Mouse (Mus musculus) cerebellum, adult 11-12 months (tissue): Measurements from ENCODE around the gene Aph1c.
"Not testable (repeated sequence)": the region's sequence is repeated elsewhere in the genome, so short reads cannot be mapped to it uniquely, and the experiment has no call there.

Source experiments
- DNase-seq: peaks from one replicate; pipeline ENCODE4 v3.0.0; 2022

Gene Aph1c

GRCm38 (mm10) chr9:66825990-66826389 lies 8.5 kb downstream of the Aph1c start:
- no peak for DNase-seq

DNA sequence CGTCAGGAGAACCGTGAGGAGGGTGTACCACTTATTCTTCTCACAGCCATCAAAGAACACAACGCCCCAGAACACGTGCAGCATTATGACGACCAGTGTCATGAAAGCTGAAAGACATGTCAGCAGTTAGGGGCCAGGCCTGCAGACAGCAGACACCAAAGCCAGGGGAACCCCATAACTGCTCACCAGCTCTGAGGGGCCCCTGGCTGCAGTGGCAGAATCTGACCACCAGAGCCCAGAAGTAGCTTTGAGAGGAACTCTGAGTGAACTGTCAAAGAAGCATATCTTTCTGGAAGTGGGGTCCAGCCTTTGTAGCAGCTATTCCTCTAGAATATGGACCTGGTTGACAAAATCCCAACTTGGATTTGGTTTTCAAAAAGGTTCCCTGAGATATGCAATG lies 12.3 kb downstream of the Aph1c start:
- DNase-seq: not testable (repeated sequence)

DNA sequence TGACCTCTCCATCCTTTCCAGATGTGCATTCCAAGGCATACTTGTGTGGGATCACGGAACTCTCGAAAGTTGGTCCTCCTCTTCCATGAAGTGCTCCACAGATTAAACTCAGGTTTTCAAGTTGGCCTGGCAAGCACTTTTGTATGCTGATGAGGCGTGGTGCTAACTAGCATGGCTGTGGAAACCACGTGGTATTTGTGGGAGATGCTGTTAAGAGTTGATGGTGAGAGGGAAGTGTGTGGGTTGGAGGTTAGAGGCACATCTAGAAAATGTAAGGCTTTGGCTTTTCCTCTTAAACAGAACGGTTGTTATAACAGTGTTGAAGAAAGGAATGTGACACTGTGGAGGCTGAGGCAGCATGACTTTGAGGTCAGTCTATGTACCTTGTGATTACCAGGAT lies 13.5 kb downstream of the Aph1c start:
- DNase-seq: no peak

DNA sequence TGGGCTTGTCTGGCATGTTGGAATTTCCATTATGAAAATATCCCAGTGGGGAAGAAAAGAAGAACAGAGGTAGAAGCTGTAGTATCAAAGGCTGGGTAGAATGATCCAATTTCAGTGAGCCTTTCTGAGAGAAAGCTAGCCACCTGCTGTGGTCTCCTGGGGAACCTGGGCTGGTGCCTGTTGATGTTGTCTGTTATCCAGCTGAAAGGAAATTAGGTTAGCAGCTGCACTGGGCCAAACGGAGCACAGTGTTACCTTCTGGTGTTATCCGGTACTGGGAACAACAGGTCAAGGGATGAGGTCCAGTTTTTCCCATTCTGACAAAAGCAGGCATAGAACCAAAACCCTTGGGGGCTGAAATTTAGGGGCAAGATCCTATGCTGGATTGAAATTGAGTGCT lies 21.1 kb downstream of the Aph1c start:
- DNase-seq: no peak

GRCm38 (mm10) chr9:66805951-66806350 lies 28.6 kb downstream of the Aph1c start:
- not testable (repeated sequence) for DNase-seq

DNA sequence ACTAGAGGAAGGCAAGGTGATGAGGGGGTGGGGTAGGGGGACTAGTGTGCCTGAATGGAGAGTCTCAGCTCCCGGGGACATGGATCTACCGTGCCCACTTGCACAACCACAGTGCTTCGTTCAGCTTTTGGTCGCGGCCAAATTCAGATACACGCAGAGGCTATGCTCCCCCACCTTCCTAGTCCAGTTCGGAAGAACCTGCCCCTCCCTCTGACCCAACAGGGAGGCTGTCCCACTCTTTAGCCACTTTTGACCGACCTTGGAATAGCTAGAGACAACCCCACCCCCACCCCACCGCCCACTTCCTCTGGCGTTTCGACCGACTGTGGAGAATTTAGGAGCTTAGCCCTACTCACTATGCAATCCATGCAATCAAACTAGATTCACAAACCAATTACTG lies 32.6 kb downstream of the Aph1c start:
- DNase-seq: no peak

- no peak for DNase-seq
These were observed 37.8 kb downstream of the Aph1c start, which contains the start of gene Gm10647 for GRCm38 (mm10) chr9:66796739-66797138. TSS of gene Gm10647 (plus strand) at chr9:66797039.

GRCm38 (mm10) chr9:66795464-66796324 lies 38.8 kb downstream of the Aph1c start, which contains the start of gene Aph1b:
TSS of gene Aph1b (minus strand) at chr9:66795490.
- DNase-seq: peak; percentile 99

DNA sequence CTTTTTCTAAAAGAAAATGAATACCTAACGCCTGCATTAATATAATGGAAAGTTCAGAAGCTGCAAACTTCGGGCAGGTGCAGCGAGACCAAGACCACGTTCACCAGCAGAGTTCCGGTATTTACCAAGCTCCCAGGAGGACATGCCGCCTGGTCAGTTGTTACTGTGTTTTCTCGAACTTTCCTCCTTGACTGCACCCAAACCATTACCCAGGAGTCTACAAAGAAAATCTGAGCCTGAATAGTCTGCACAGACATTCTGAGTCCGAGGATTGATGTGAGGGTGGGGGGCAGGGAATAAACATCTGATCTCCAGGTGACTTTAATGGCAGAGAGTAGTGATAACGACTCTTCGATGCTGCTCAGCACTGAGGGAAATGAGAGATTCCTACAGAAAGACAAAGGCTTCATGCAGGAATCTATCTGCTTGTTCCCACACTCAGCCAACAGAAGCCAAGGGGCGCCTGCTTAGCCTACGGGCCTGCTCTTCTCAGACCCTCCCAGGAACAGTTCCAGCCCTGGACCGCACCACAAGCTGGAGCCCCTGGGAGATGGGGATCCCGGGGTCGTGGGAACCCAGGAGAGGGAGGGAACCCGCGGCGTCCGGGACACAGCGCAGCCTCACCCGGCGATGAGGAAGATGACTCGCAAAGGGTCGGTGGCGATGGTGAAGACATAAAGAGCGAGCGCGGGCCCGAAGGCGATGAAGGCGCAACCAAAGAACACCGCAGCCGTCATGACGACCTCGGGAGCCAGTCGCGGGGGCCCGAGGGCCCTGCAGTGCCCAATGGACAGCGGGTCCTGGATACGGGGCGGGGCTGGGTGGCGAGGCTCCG lies 39.7 kb downstream of the Aph1c start:
- peak; percentile 21 for DNase-seq

DNA sequence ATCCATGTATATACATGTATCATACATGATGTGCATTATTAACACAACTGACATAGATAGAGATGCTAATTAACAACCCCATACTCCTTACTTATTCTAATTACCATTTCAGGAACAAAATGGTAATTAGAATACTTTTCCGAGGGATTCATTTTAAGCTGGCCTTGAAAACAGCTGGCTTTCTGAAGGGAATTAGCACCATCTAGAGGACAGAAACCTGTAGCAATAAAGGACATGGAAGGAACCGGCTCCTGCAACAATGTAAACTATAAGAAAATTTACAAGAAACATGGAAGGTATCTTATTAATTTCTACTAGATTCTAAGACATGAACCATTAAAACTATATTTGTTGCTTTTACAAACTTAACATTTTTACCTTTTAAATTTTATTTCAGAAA lies 46.7 kb downstream of the Aph1c start:
- no peak for DNase-seq

- DNase-seq: not testable (repeated sequence)
These were observed 50.0 kb downstream of the Aph1c start for GRCm38 (mm10) chr9:66784552-66784951.

DNA sequence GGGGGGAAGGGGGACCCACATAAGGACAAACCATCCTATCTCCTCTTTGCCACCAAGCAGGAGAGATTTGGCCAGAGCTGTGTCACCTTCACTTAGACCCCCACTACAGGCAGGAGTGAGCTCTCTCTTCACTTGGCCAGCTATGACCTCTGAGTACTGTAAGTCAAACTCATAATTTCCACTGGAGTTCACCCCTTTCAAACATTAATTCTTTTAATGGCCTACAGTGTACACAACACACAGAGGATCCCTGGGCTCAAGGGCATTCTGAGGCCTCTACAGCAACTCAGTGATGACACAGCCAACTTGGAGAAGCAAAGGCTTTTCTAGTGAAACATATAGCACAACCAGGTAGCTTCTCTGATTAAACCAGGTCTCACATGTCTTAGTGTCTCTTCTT lies 63.8 kb downstream of the Aph1c start:
- DNase-seq: no peak

DNA sequence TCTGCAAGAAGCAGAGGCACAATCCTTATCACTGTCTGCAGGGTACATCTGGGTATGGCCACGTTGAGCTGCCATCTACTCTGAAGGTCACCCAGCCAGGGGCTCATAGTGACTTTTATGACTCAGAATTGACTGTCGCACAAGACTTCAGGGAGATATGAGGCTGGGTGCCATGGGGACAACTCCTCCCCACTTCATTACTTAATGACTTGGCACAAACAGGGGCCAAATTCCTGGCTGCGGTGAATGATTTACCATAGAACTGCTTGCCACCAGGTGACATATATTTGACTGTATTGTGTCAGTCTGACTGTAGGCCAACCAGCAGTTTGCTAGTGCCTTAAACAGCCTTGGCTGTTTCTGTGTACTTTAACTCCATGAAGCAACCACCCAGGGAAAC lies 65.3 kb downstream of the Aph1c start:
- DNase-seq: no peak

GRCm38 (mm10) chr9:66768721-66769120 lies 65.8 kb downstream of the Aph1c start:
- DNase-seq: no peak
